Mouse (Mus musculus): ENCODE measurements around the gene Gm47841. TPM values are rescaled to one million over a fixed set of nuclear protein-coding genes. Genes with fewer than 3 reads are reported as not detected.

Gene Gm47841
- polyA plus RNA-seq, 1 experiment from 2014 or later, result not detected

- peak; percentile 67 for DNase-seq (ENCODE audit: low spot score)
- Histone ChIP-seq H3K4me3 (peak overlapping the region; percentile 50), H3K27me3 (ENCODE audit: low read depth, poor library complexity, severe bottlenecking) (peaks cover 100% of the 10 kb centered on the region), H3K9me3 (replicated peaks) (no peaks in the 10 kb centered on the region), H3K4me1 (peaks cover 55% of the 10 kb centered on the region), H3K36me3 (peaks cover 55% of the 10 kb centered on the region), H3K27ac (replicated peaks) (peak overlapping the region; percentile 75)
- 16% methylated on average over 117 of the region's 120 CpGs for WGBS
Measured at GRCm38 (mm10) chr15:101052560-101053501, 5.6 kb upstream of the Gm47841 start.

- Histone ChIP-seq H3K9me3 (replicated peaks) (no peaks in the 10 kb centered on the region), H3K27me3 (ENCODE audit: low read depth, poor library complexity, severe bottlenecking) (peaks cover 100% of the 10 kb centered on the region), H3K36me3 (peaks cover 46% of the 10 kb centered on the region), H3K4me3 (no peak overlapping the region), H3K27ac (replicated peaks) (no peak overlapping the region), H3K4me1 (peaks cover 55% of the 10 kb centered on the region)
- 36% methylated on average over 10 of the region's 10 CpGs for WGBS
- DNase-seq (ENCODE audit: low spot score), result no peak
Measured at GRCm38 (mm10) chr15:101051869-101052268, 4.7 kb upstream of the Gm47841 start.

GRCm38 (mm10) chr15:101048338-101048896, 1.2 kb upstream of the Gm47841 start:
- peaks cover 35% of the 10 kb centered on the region for H3K36me3 ChIP-seq
- peaks cover 99% of the 10 kb centered on the region for H3K27me3 ChIP-seq (ENCODE audit: low read depth, poor library complexity, severe bottlenecking)
- peaks cover 49% of the 10 kb centered on the region for H3K4me1 ChIP-seq
- no peak overlapping the region for H3K27ac ChIP-seq (replicated peaks)
- DNase-seq (ENCODE audit: low spot score), result no peak
- no peak overlapping the region for H3K4me3 ChIP-seq
- H3K9me3 ChIP-seq (replicated peaks), result no peaks in the 10 kb centered on the region
- WGBS, result 50% methylated on average over 5 of the region's 5 CpGs

- Histone ChIP-seq H3K36me3 (peaks cover 21% of the 10 kb centered on the region), H3K27me3 (ENCODE audit: low read depth, poor library complexity, severe bottlenecking) (peaks cover 96% of the 10 kb centered on the region), H3K4me1 (peaks cover 31% of the 10 kb centered on the region), H3K9me3 (replicated peaks) (no peaks in the 10 kb centered on the region), H3K27ac (replicated peaks) (peak overlapping the region; percentile 78), H3K4me3 (peak overlapping the region; percentile 67)
- WGBS, result under 1% methylated on average over 77 of the region's 77 CpGs
- peak; percentile 71 for DNase-seq (ENCODE audit: low spot score)
Measured at GRCm38 (mm10) chr15:101046527-101047193, 537 bp downstream of the Gm47841 start.

GRCm38 (mm10) chr15:101046039-101046526, 1.1 kb downstream of the Gm47841 start:
- peak; percentile 67 for DNase-seq (ENCODE audit: low spot score)
- WGBS, result under 1% methylated on average over 43 of the region's 43 CpGs
- H3K36me3 ChIP-seq, result peaks cover 17% of the 10 kb centered on the region
- H3K4me1 ChIP-seq, result peaks cover 25% of the 10 kb centered on the region
- peak overlapping the region; percentile 78 for H3K27ac ChIP-seq (replicated peaks)
- no peaks in the 10 kb centered on the region for H3K9me3 ChIP-seq (replicated peaks)
- H3K27me3 ChIP-seq (ENCODE audit: low read depth, poor library complexity, severe bottlenecking), result peaks cover 95% of the 10 kb centered on the region
- peak overlapping the region; percentile 67 for H3K4me3 ChIP-seq

- H3K4me3 ChIP-seq, result no peak overlapping the region
- 45% methylated on average over 6 of the region's 6 CpGs for WGBS
Measured at GRCm38 (mm10) chr15:101044531-101044930, 2.7 kb downstream of the Gm47841 start.

GRCm38 (mm10) chr15:101042613-101043012, 4.6 kb downstream of the Gm47841 start:
- 26% methylated on average over 6 of the region's 6 CpGs for WGBS
- Histone ChIP-seq H3K4me1 (peaks cover 25% of the 10 kb centered on the region), H3K27ac (replicated peaks) (no peak overlapping the region), H3K27me3 (ENCODE audit: low read depth, poor library complexity, severe bottlenecking) (peaks cover 92% of the 10 kb centered on the region), H3K9me3 (replicated peaks) (no peaks in the 10 kb centered on the region), H3K36me3 (peaks cover 16% of the 10 kb centered on the region), H3K4me3 (no peak overlapping the region)
- peak; percentile 71 for DNase-seq (ENCODE audit: low spot score)

More at GRCm38 (mm10) chr15:101044531-101044930, 2.7 kb downstream of the Gm47841 start:
- Histone ChIP-seq H3K27me3 (ENCODE audit: low read depth, poor library complexity, severe bottlenecking) (peaks cover 95% of the 10 kb centered on the region), H3K36me3 (peaks cover 14% of the 10 kb centered on the region), H3K27ac (replicated peaks) (no peak overlapping the region), H3K4me1 (peaks cover 25% of the 10 kb centered on the region), H3K9me3 (replicated peaks) (no peaks in the 10 kb centered on the region)
- DNase-seq (ENCODE audit: low spot score), result no peak

GRCm38 (mm10) chr15:101041966-101042365, 5.2 kb downstream of the Gm47841 start:
- peaks cover 19% of the 10 kb centered on the region for H3K4me1 ChIP-seq
- peaks cover 86% of the 10 kb centered on the region for H3K27me3 ChIP-seq (ENCODE audit: low read depth, poor library complexity, severe bottlenecking)
- H3K4me3 ChIP-seq, result no peak overlapping the region
- peaks cover 16% of the 10 kb centered on the region for H3K36me3 ChIP-seq
- WGBS, result 67% methylated on average over 6 of the region's 6 CpGs
- no peak overlapping the region for H3K27ac ChIP-seq (replicated peaks)
- H3K9me3 ChIP-seq (replicated peaks), result no peaks in the 10 kb centered on the region
- no peak for DNase-seq (ENCODE audit: low spot score)

GRCm38 (mm10) chr15:101039651-101040050, 7.5 kb downstream of the Gm47841 start:
- H3K9me3 ChIP-seq (replicated peaks), result no peaks in the 10 kb centered on the region
- H3K27ac ChIP-seq (replicated peaks), result no peak overlapping the region
- DNase-seq (ENCODE audit: low spot score), result peak; percentile 41
- WGBS, result 55% methylated on average over 17 of the region's 17 CpGs
- H3K27me3 ChIP-seq (ENCODE audit: low read depth, poor library complexity, severe bottlenecking), result peaks cover 63% of the 10 kb centered on the region
- no peak overlapping the region for H3K4me3 ChIP-seq
- H3K36me3 ChIP-seq, result peaks cover 33% of the 10 kb centered on the region
- H3K4me1 ChIP-seq, result peaks cover 4% of the 10 kb centered on the region

GRCm38 (mm10) chr15:101028960-101029359, 18.2 kb downstream of the Gm47841 start:
- H3K27ac ChIP-seq (replicated peaks), result no peak overlapping the region
- H3K36me3 ChIP-seq, result peaks cover 19% of the 10 kb centered on the region
- no peak overlapping the region for H3K4me3 ChIP-seq
- DNase-seq (ENCODE audit: low spot score), result no peak
- H3K4me1 ChIP-seq, result peaks cover 24% of the 10 kb centered on the region
- 84% methylated on average over 2 of the region's 2 CpGs for WGBS
- H3K27me3 ChIP-seq (ENCODE audit: low read depth, poor library complexity, severe bottlenecking), result 0 out of 2 replicates have a peak, but pooled peaks cover 8% of the 10 kb centered on the region
- no peaks in the 10 kb centered on the region for H3K9me3 ChIP-seq (replicated peaks)

- Histone ChIP-seq H3K27ac (replicated peaks) (no peak overlapping the region), H3K4me3 (no peak overlapping the region), H3K36me3 (peaks cover 32% of the 10 kb centered on the region), H3K4me1 (peaks cover 11% of the 10 kb centered on the region), H3K27me3 (ENCODE audit: low read depth, poor library complexity, severe bottlenecking) (peaks cover 11% of the 10 kb centered on the region), H3K9me3 (replicated peaks) (no peaks in the 10 kb centered on the region)
- WGBS, result 91% methylated on average over 6 of the region's 6 CpGs
- no peak for DNase-seq (ENCODE audit: low spot score)
Measured at GRCm38 (mm10) chr15:101011352-101011751, 35.8 kb downstream of the Gm47841 start.

- H3K27ac ChIP-seq (replicated peaks), result no peak overlapping the region
- DNase-seq (ENCODE audit: low spot score), result no peak
- H3K36me3 ChIP-seq, result peaks cover 11% of the 10 kb centered on the region
- H3K27me3 ChIP-seq (ENCODE audit: low read depth, poor library complexity, severe bottlenecking), result peaks cover 14% of the 10 kb centered on the region
- 90% methylated on average over 14 of the region's 14 CpGs for WGBS
- no peak overlapping the region for H3K4me3 ChIP-seq
- peaks cover 13% of the 10 kb centered on the region for H3K4me1 ChIP-seq
- H3K9me3 ChIP-seq (replicated peaks), result no peaks in the 10 kb centered on the region
Measured at GRCm38 (mm10) chr15:101008386-101009010, 38.7 kb downstream of the Gm47841 start.

Measured in midbrain, embryonic 10.5 days (tissue).